Comparison of ENCODE assay signal across 12 mouse cellular contexts in genomic region chr11:82607661-82608060, GRCm38 (mm10).
"Had no signal": no experiment of that assay in that cellular context is flagged by ENCODE, and none has a peak within 500 bp of the region (broad histone marks: within the 10 kb centered on the region; RNA-seq: fewer than 3 reads in every experiment).

No protein-coding gene starts in this region.

- DNase-seq: lung, embryonic 14.5 days; lung, postnatal 10 days; lung, postnatal 4 days; midbrain, embryonic 14.5 days; retina, postnatal 1 day; right cerebral cortex, adult 18-20 months; right cerebral cortex, postnatal 25 days; right cerebral cortex, postnatal 4 days; spleen, adult 18-20 months; thymus, adult 18-20 months; thymus, postnatal 14 days; thymus, postnatal 36 days had no signal
